ENCODE assay signal across 33 mouse cellular contexts in genomic region chr1:153371846-153372245, GRCm38 (mm10). TPM values are rescaled to one million over a fixed set of nuclear protein-coding genes. Genes with fewer than 3 reads are reported as not detected.
"Had no signal": no experiment of that assay in that cellular context is flagged by ENCODE, and none has a peak within 500 bp of the region (broad histone marks: within the 10 kb centered on the region; RNA-seq: fewer than 3 reads in every experiment).

No protein-coding gene starts in this region.

- H3K4me2 ChIP-seq: limb, embryonic 12.5 days; limb, embryonic 13.5 days; limb, embryonic 15.5 days; liver, embryonic 11.5 days; liver, embryonic 12.5 days; liver, embryonic 13.5 days; liver, embryonic 15.5 days; lung, embryonic 14.5 days; lung, embryonic 15.5 days; midbrain, embryonic 11.5 days; midbrain, embryonic 12.5 days; midbrain, embryonic 13.5 days; midbrain, embryonic 15.5 days had no signal

- H3K36me3 ChIP-seq: limb, embryonic 10.5 days; limb, embryonic 12.5 days; limb, embryonic 13.5 days; limb, embryonic 15.5 days; liver, embryonic 12.5 days; liver, embryonic 13.5 days; liver, embryonic 15.5 days; lung, embryonic 15.5 days; midbrain, embryonic 10.5 days; midbrain, embryonic 12.5 days; midbrain, embryonic 13.5 days; midbrain, embryonic 15.5 days had no signal

- H3K4me3 ChIP-seq: limb, embryonic 10.5 days; limb, embryonic 12.5 days; limb, embryonic 13.5 days; limb, embryonic 15.5 days; liver, embryonic 12.5 days; liver, embryonic 13.5 days; liver, embryonic 15.5 days; lung, embryonic 15.5 days; megakaryocyte, embryonic 14.5 days; midbrain, embryonic 10.5 days; midbrain, embryonic 12.5 days; midbrain, embryonic 13.5 days; midbrain, embryonic 15.5 days; myocyte had no signal

- H3K4me1 ChIP-seq: limb, embryonic 10.5 days; limb, embryonic 12.5 days; limb, embryonic 13.5 days; liver, embryonic 12.5 days; liver, embryonic 13.5 days; liver, embryonic 15.5 days; lung, embryonic 15.5 days; megakaryocyte, embryonic 14.5 days; midbrain, embryonic 13.5 days; midbrain, embryonic 15.5 days had no signal

- H3K9ac ChIP-seq: limb, embryonic 12.5 days; limb, embryonic 13.5 days; limb, embryonic 15.5 days; liver, embryonic 12.5 days; liver, embryonic 13.5 days; liver, embryonic 14.5 days; liver, embryonic 15.5 days; liver, postnatal 0 days; lung, embryonic 14.5 days; lung, embryonic 15.5 days; midbrain, embryonic 12.5 days; midbrain, embryonic 13.5 days; midbrain, embryonic 15.5 days had no signal

- ATAC-seq: liver, embryonic 12.5 days; liver, postnatal 0 days; lung, postnatal 0 days; midbrain, embryonic 13.5 days; midbrain, embryonic 15.5 days; midbrain, embryonic 16.5 days had no signal

- H3K27ac ChIP-seq: limb, embryonic 10.5 days; limb, embryonic 12.5 days; limb, embryonic 13.5 days; limb, embryonic 15.5 days; liver, embryonic 12.5 days; liver, embryonic 13.5 days; liver, embryonic 14.5 days; liver, embryonic 15.5 days; lung, embryonic 15.5 days; macrophage; midbrain, embryonic 10.5 days; midbrain, embryonic 12.5 days; midbrain, embryonic 13.5 days; midbrain, embryonic 15.5 days had no signal

- DNase-seq: left cerebral cortex, postnatal 4 days; liver; liver, embryonic 13.5 days; liver, postnatal 0 days; lung, adult 18-20 months; lung, adult 2 months; lung, embryonic 14.5 days; lung, postnatal 10 days; lung, postnatal 14 days; lung, postnatal 36 days; lung, postnatal 4 days; midbrain, embryonic 14.5 days had no signal

- H3K9me3 ChIP-seq: limb, embryonic 10.5 days; limb, embryonic 12.5 days; limb, embryonic 15.5 days; liver, embryonic 12.5 days; liver, embryonic 13.5 days; liver, embryonic 15.5 days; lung, embryonic 15.5 days; megakaryocyte, embryonic 14.5 days; midbrain, embryonic 10.5 days; midbrain, embryonic 12.5 days; midbrain, embryonic 13.5 days; midbrain, embryonic 15.5 days had no signal

- H3K27me3 ChIP-seq: limb, embryonic 12.5 days; limb, embryonic 13.5 days; limb, embryonic 15.5 days; liver, embryonic 12.5 days; liver, embryonic 13.5 days; liver, embryonic 15.5 days; lung, embryonic 15.5 days; midbrain, embryonic 12.5 days; midbrain, embryonic 13.5 days; midbrain, embryonic 15.5 days had no signal

RNA-seq across cellular contexts. Expression of gene Shcbp1l, which starts 53.1 kb away (rescaled TPM):
- total RNA-seq: liver, adult 2 months; monocyte, adult 5-6 weeks had no signal
- polyA plus RNA-seq: liver, adult 2 months; myocyte had no signal
